Mouse (Mus musculus) stomach, postnatal 0 days (tissue): ENCODE measurements around the gene Smarca2.

Experiments
- CTCF ChIP-seq: IDR thresholded peaks from 2 replicates; pipeline ENCODE4 v1.5.1; 2016; ENCODE audit warnings: antibody characterized with exemption, low read depth, mild to moderate bottlenecking, moderate library complexity
- EP300 ChIP-seq: optimal IDR thresholded peaks from 2 replicates; pipeline ENCODE3; 2016; ENCODE audit warnings: antibody characterized with exemption

DNA sequence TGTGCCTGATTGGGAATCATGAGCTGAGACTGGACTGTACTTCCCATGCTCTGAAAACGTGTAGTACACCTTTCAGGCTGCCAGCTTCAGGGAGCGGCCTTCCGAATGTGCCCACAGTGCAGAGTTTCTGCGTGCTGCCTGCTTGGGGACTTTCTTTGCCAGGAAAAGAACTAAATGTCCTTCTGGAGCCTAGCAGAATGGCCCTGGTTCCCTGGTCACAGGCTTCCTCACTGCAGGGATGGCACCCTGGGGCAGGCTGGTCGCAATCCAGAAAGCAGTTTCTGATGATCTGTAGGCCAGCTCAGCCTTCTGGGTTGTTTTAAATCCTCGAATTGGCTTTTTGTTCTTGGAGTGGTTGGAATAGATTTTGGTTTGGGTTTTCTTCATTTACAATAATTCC lies 71.1 kb downstream of the Smarca2 start:
- no peak for TF ChIP-seq CTCF
- TF ChIP-seq EP300: no peak
